Mouse (Mus musculus): ENCODE results near the gene Rps6kb1.
"Not testable (repeated sequence)": the region's sequence is repeated elsewhere in the genome, so short reads cannot be mapped to it uniquely, and the experiment has no call there.

Rps6kb1 gene

DNA sequence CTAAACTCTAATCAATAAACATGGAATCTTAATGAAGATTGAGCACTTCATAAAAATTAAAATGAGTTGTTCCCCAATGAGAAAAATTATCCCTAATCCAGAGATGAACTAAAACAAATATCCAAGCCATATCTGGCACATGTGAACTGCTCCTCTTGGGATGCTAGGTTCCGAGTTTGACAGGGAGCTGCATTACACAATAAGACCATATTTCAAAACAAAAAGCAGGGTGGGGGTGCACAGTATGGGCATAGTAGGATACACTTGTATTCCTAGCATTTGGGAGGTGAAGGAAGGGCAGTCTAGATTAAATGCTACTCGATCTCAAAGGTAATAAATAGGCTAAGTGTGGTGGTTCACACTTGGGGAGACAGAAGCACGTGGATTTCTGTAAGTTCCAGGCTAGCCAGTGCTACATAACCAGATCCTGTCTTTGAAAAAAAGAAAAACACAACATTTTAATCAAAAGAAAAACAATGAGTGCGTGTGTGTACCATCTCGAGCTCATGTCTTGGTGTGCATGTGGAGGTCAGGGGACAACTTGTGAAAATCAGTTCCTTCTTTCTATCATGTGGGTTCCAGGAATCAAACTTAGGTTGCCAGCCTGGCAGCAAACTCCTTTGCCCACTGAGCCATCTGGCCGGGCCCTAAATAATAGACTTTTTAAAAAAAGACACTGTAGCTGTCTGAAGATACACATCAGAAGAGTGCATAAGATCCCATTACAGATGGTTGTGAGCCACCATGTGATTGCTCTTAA, 4.7 kb downstream of the Rps6kb1 start:
- no peak for DNase-seq

DNA sequence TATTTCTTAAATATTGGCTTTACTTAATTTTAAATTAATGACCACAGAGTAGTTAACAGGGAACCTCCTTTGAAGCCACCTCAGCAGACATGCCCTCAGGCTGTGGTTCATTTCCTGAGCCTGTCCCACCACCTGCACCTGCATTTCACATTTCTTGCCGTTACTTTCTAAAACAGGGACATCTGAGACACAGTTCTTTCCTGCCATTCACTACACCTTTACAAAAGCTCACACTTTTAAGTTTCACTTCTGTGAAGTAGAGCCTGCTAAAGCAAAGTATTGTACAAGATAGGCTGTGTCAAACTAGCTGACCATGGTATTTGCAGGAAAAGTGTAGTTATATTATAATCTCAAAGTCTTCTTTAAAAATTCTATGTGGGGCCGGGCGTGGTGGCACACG, 5.8 kb downstream of the Rps6kb1 start:
- DNase-seq, result no peak

DNA sequence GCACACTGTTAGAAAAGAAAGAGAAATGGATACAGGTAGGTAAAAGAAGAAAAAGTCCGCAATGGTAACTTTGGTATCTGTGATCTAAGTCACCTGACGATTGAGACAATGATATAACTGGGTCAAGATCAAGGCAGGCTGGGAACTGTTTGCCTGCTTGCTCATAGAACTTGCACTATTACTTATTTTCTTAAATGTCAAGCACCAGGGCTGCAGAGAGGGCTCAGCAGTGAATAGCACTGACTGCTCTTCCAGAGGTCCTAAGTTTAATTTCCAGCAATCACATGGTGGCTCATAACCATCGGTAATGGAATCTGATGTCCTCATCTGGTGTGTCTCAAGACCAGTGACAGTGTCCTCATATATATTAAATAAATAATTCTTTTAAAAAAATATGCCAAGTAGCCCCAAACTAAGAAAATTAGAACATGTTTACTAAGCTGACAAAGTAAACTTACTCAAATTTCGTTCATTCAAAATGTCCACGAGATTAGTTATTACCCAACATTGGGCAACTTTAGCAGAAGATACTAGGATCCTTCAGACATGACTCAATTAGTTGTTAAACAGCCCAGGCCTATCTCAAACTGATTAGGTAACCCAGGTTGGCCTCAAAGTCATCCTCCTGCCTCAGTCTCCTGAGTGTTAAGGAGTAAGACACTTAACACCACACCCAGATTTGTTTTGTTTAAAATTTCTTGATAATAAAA, 10.2 kb downstream of the Rps6kb1 start:
- DNase-seq, result no peak

DNA sequence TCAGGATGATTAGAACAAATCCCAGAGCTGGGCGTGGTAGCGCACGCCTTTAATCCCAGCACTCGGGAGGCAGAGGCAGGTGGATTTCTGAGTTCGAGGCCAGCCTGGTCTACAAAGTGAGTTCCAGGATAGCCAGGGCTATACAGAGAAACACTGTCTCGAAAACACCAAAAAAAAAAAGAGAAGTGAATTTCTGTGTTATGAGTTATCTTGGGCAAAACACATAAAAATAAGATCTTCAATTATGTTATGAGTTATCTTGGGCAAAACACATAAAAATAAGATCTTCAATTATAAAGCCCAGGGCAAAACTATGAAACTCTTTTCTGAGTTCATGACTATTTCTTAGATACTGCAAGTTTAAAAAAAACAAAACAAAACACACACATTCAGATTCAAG, 11.3 kb downstream of the Rps6kb1 start:
- DNase-seq, result not testable (repeated sequence)

DNA sequence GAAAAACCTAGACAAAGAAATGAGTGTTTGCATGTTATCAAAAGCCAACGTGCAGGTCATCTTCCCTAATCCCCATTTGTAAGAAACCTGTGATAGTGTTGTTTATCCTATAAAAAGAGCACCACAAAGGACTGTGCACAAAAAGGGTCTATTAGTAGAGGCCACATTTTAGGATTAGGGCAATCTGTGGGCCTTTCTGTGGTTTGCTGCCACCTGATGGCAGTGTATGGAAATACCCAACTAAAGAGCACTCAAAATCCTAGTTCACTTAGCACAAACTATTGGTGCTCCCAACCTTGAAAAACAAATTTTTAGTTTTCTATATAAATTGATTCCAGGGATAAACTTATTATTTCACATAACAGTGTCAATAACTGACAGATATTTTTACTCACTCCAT, 11.8 kb downstream of the Rps6kb1 start:
- peak; percentile 27 for DNase-seq

DNA sequence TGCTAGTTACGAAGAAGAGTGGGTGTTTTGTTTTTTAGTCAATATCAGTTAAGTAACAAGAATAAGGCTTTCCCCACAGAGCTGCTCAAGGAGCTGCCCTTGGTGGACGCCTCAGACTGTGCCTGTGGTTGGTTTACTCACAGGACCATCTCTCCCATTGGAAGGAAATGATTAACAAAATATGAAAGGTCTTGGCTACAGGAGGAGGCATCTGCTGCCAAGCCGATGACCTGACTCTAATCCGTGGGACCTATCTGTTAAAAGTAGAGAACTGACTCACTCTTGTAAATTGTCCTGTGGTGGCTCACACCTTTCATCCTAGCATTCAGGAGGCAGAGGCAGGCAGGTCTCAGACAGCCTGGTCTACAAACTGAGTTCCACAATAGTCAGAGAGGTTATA, 17.1 kb downstream of the Rps6kb1 start:
- DNase-seq, result no peak

DNA sequence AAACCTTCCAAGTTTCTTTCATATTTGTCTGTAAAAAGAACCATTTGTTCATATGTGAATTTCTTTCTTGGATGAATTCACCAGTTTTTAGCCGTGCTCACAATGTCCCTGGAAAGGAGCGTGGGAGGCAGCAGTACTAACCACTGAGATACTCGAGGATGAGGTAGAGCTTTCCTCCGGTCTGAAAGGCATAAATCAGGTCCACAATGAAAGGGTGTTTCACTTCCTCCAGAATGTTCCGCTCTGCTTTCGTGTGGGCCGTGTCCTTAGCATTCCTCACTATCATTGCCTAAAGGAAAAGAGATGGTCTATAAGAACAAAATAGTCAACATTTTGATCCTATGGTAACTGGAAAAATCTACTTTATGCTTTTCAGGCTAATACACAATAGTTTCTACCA, 24.9 kb downstream of the Rps6kb1 start:
- DNase-seq, result no peak

DNA sequence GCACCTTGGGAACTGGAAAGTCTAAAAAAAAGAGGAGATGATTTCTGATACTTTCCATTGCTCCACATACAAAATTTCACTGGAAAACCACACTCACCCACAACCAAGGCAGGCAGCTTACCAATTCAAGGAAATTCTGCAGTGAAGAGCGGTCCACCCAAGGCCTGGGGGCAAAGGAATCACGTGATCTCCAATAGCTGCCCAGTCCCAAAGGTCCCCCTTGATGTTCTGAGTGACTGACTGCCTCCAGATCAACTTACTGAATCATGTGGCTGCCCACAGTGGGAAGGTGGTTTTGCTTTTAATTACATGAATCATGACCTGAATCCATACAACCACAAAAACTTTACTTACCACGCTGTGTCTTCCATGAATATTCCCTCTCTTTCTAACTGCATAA, 27.4 kb downstream of the Rps6kb1 start:
- DNase-seq, result no peak

DNA sequence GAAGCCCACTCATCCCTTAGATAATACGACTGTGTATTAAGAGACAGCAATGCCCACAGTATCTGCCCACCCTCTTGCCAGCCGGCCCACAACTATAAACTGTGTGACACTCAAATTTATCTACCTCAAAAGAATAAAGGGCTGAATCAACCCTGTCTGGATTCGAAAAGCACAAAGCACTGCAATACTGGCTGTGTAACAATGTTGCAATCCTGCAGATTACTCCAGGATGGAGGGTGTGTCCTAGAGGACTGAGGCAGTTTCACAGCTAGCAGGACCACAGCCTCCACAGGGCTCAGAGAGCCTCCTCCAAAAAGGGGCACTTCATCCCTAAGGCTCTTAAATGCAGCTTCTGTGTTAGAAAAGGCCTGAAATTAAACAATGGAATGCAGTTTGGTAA, 28.0 kb downstream of the Rps6kb1 start:
- no peak for DNase-seq

DNA sequence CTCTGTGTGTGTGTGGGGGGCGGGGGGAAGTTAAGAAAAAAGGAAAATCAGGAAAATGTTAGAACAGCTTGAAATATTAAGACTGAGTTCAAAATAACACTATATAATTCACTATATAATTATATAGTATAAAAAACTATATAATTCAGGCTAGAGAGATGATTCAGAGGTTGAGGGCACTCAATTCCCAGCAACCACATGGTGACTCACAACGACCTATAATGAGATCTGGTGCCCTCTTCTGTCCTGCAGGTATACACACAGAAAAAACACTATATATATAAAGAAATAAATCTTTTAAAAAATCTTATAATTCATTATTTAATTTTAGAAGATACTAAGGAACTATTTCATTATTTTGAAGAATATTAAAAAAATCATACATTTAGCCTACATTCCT, 36.6 kb downstream of the Rps6kb1 start:
- no peak for DNase-seq

DNA sequence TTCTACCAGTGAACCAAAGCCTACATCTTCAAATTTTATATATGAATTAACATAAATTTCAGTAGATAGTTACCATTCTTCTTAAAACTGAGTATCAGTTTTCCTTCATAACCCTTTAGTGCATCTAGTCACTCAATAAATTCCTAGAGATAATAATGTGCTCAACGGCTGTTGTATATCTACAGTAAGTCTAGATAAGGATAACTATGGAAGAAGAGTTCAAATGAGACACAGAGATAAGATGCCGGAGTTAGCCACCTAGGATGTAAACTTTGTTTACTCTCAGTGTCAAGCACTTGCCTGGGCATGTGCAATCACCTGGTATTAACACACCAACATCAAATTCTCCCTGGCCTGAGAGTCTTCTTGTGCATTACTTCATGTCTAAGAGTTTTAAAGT, 37.3 kb downstream of the Rps6kb1 start:
- DNase-seq, result no peak

DNA sequence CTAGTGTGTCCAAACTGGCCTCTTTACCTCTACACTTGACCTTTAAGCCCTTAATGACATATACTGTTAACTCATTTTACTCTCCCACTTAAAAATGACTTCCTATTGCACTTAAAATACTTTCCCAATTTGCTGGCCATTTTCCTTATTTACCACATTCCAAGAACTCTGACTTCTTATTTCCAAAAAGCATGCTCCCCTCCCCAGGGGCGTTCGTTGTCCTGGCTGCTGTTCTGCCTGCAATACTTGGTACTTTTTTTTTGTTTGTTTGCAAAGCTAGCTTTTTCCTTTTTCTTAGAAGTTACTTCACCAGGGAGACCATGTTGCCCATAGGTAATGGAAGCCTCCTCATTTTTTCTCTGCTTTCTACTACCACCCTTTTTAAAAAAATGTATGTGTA, 41.5 kb downstream of the Rps6kb1 start:
- no peak for DNase-seq

DNA sequence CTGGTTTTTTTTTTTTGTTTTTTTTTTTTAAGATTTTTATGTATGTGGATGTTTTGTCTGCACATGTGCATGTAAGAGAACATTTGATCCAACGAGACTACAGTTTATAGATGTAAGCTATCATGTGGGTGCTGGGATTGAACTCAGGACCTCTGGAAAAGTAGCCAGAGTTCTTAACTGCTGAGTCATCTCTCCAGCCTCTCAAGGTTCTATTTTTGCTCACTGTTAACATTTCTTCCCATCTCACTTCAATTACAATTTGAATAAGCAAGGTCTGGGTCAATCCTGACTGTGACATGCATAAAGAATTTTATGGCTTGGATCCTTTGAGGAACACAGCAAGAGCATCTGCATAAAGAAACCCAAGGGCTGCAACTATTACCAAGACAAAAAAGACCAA, 43.8 kb downstream of the Rps6kb1 start:
- no peak for DNase-seq

DNA sequence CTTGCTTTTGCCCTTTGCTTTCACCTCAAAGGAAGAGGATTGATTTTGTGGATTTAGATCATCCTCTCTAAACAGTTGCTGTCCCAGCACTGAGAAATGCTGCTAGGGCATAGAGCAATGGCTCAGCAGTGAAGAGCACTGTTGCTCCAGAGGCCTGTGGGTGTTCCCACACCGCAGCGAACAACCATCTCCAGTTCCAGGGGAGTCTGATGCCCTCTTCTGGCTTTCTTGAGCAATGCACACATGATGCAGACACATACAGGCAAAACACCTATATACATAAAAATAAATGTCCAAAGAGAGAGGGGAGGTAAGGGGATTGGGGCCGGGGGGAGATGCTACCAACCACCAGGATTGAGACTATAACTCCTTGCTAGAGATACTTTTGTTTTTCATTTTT, 46.7 kb downstream of the Rps6kb1 start:
- DNase-seq, result no peak

DNA sequence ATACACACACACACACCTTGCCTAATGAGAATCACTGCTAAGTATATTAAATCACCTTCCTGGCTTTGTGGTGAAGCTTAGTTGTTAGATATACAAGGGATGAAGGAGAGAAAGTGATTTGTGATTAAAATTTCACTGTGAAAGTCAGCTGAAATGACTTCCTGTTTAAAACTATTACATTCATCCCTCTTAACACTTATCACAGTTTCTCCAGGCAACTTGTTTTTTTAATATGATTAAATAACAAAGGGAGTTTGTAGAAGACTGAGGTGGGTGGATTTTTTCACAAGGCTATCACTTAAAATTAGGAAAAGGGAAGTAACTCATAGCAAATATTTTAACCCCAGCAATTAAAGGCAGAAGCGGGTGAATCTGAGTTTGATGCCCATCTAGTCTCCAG, 47.2 kb downstream of the Rps6kb1 start:
- DNase-seq, result no peak

DNA sequence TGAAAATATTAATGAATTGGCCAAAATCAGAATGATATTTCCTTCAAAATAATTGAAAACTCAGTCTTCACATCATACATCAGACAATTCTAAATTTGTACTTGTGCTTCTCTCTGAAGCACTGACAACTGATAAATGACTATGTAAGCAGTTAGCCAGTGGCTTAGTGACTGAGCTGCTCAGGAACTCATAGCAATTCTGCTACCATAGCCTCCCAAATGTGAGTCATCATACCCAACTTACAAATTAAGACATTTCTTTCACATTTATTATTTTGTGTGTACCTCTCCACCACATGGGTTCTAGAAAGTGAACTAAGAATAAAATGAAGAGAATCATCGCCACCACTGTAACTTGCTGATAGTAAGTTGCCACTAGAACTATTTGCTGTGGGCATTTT, 53.8 kb downstream of the Rps6kb1 start:
- no peak for DNase-seq

DNA sequence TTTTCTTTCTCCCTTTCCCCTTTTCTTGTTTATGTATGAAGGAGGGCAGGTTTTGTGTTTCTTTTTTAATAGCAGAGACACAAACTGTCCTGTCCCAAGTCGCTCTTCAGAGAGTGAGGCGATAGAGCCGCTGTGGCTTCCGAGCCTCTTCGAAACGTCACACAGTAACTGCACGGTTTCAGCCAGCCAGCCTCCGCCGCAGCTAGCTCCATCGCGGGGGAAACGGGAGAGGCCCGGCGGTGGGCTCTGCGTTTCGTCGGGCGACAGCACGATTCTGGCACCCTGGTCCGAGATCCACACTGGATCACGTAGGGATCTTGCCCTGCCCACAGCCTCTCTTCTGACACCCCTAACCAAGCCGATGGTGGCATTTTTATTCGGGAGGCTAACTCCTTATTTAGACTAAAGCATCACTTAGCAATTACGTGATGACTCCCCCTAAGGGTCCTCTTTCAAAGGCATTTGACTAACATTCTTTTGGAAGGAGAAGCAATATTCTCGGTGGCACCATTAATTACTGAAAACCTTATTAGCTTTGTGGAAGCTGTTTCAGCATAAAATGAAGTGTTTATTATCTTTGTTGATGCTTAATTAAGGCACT, 59.6 kb downstream of the Rps6kb1 start:
- peak; percentile 70 for DNase-seq

DNA sequence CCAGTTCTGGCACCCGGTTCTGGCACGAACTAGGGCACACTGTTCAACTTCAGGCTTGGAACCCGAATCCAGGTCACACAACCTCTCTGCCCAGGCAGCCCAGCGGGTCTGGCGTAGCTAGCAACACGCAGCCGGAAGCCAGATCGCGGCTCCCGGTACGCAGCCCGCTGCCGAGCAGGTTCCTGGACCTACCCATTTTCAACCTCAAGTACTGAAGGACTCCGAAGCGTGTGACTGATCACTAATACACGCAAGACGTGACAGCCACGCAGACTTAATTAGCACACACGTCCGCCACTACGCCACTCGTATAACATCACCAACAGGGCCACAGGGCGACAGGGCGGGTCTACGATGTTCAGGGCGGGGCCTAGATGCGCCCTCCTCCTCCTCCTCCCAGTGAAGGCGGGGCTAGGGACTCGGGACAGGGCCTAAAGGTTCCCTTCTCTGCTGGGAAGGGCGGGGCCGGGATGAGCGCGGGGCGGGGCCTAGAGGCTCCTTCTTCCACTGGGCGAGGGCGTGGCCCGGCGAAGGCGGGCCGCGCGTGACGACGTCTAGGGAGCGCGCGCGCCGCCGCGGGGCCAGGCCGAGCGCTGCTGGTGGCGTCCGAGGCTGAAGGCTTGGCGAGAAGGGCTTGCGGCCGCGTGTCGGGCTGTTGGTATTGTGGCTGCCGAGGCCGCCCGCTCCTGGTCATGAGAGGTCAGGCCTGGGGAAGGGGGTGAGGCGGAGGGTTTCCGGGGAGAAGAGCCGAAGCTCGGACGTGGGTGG, 60.3 kb downstream of the Rps6kb1 start, which contains the start of gene Rnft1:
Rnft1 (plus strand) TSS at position 557 of the 768 bp plus-strand sequence.
- peak; percentile 100 for DNase-seq

DNA sequence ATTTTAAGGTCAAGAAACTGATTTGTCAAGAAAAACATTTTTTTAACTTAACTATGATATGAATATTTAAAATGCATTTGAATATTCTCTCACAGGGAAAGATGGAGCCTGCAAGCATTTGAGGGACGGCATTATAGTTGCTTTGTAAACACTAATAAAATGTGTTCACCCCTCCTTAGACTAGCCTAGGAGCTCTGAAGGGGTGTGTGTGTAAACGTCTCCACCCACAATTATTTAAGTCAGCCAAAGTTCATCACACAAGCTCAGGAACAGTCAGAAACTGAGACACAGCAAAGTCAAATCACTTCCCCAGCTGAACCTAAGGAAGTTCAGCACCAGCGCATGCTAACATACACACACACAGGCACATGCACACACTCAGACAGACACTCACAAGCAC, 71.0 kb downstream of the Rps6kb1 start:
- DNase-seq, result no peak

DNA sequence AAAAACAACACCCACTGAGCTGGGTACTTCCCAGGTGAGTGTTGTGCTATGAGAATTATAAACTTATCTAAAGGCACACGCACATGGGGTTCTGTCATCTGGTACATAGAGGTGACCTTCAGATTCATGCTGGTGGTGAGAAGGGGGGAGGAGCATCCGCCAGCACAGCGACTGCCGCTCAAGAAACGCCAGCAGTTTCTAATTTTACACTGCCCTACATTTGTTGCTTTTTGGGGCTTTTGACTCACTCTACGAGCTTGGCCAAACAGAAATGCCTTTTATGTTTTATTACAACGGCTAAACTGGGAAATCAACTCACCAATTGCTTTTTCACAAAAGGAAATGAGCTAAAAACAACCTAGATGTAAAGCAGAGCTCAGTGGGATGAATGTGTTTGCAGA, 71.8 kb downstream of the Rps6kb1 start:
- DNase-seq, result peak; percentile 11

DNA sequence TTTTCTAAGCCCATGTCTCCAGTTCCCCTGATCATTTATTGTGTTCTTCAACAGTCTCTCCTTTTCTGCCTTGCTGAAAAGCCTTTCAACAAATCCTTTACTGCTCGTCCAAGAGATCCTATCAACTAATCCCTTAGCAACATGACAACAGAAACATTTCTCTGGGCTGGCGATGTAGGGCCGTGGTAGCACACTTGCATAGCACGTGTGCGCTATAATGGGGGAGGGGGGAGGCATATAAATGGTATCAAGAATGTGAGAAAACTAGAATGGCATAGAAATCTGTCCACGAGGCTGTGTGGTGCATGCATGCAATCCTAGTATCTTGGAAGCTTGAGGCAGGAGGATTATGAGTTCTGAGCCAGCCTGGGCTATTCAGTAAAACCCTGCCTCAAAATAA, 72.8 kb downstream of the Rps6kb1 start:
- DNase-seq, result no peak

DNA sequence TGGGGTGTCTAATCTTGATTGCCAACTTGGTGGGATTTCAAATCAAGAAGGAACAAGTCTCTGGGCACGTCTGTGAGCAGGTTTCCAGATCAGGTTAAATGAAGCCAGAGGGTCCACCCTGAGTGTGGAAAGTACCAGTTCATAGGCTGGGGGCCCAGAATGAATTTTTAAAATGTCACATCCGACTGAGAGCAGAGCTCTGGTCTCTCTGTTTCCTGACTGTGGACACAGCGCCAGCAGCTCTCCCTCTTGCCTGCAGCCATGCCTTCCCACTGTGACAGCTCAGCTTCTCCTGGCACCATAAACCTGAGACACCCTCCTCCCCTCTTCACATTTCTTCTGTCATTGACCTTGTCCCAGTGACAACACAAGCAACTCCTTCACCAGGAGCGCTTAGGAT, 75.6 kb downstream of the Rps6kb1 start:
- DNase-seq, result no peak

DNA sequence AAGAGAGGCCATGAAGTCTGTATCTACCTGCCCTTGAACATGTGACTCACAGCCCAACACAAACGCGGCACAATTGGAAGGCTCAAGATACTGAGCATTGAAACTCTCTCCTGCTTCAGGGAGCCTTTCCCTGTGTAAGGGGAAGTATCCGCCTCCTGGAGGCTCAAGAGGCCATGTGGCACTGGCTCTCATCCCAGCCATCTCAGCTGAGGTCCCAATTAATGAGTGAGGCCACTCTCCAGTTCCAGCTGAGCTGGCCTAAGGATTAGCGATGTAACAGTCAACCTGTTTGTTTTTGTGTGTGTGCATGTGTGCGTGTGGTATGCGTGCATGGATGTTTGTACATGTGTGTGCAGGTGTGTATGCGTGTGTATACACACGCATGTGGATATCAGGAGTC, 76.3 kb downstream of the Rps6kb1 start:
- DNase-seq, result no peak

All from kidney, postnatal 10 days (tissue).